Mouse (Mus musculus) limb, embryonic 11.5 days (tissue): ENCODE results near the gene Olfr1507. TPM values are rescaled to one million over a fixed set of nuclear protein-coding genes. Genes with fewer than 3 reads are reported as not detected.

ENCODE experiments used
- ATAC-seq: fragments of 200-750 bp; cut with Nextera tagmentation; 2 replicates; pipeline ENCODE4 v1.8.0; 2017; ENCODE audit warnings: low read depth; ENCODE audit not compliant: insufficient number of reproducible peaks, low FRiP score, low TSS enrichment
- DNase-seq: peaks from one replicate; pipeline ENCODE4 v3.0.0-alpha.2; 2015; ENCODE audit warnings: low spot score
- H3K27ac ChIP-seq: fragments of 300-500 bp; sonication (generic); replicated peaks from 2 replicates; pipeline ENCODE4 v1.5.1; 2014; ENCODE audit warnings: low read depth, mild to moderate bottlenecking, low read length
- H3K27me3 ChIP-seq: fragments of 300-500 bp; sonication (generic); 2 replicates; pipeline ENCODE4 v1.6.1; 2014; ENCODE audit warnings: mild to moderate bottlenecking, low read length, mixed read lengths; ENCODE audit not compliant: control insufficient read depth, insufficient read depth
- H3K36me3 ChIP-seq: fragments of 300-500 bp; sonication (generic); 2 replicates; pipeline ENCODE4 v1.6.1; 2014; ENCODE audit warnings: mild to moderate bottlenecking, low read length, moderate library complexity, mixed read lengths; ENCODE audit not compliant: control insufficient read depth, insufficient read depth
- H3K4me1 ChIP-seq: fragments of 300-500 bp; sonication (generic); 2 replicates; pipeline ENCODE4 v1.6.1; 2014; ENCODE audit warnings: low read length, mixed read lengths; ENCODE audit not compliant: control insufficient read depth, insufficient read depth
- H3K4me2 ChIP-seq: fragments of 300-500 bp; sonication (generic); 2 replicates; pipeline ENCODE4 v1.6.1; 2014; ENCODE audit warnings: low read depth, mild to moderate bottlenecking, moderate library complexity; ENCODE audit not compliant: severe bottlenecking
- H3K4me3 ChIP-seq: fragments of 300-500 bp; sonication (generic); 2 replicates; pipeline ENCODE4 v1.5.1; 2014; ENCODE audit warnings: low read depth, low read length
- H3K9ac ChIP-seq: fragments of 300-500 bp; sonication (generic); 2 replicates; pipeline ENCODE4 v1.6.1; 2014; ENCODE audit warnings: mild to moderate bottlenecking, low read length
- H3K9me3 ChIP-seq: fragments of 300-500 bp; sonication (generic); 2 replicates; pipeline ENCODE4 v1.6.1; 2016; ENCODE audit warnings: low read length; ENCODE audit not compliant: control insufficient read depth
- whole genome bisulfite sequencing: fragments of 180-500 bp; shearing (Covaris S2); extraction: QIAGEN DNeasy Blood & Tissue Kit; methylation state at CpG from one replicate; pipeline ENCODE4 v1.1.7; 2014; 5-methylcytosine and 5-hydroxymethylcytosine counted together
- polyA plus RNA-seq: library from polyadenylated mRNA; unstranded; fragments of >200 nt; fragmentation: Nextera tagmentation; extraction: Ambion mirVana; gene quantifications from 2 replicates; pipeline ENCODE4 v1.2.1, GENCODE M21; 2014

Gene Olfr1507
- not detected in 2 replicates for polyA plus RNA-seq

GRCm38 (mm10) chr14:52495516-52495915, at the start of gene Olfr1507:
Gene Olfr1507, minus strand, starts transcription at chr14:52495749.
- Histone ChIP-seq H3K36me3 (no peaks in the 10 kb centered on the region), H3K4me3 (no peak within 1 kb of the TSS), H3K9ac (no peak within 1 kb of the TSS), H3K27ac (no peak within 1 kb of the TSS), H3K9me3 (no peaks in the 10 kb centered on the region), H3K4me1 (no peaks in the 10 kb centered on the region), H3K4me2 (no peak within 1 kb of the TSS), H3K27me3 (no peaks in the 10 kb centered on the region)
- ATAC-seq = no peak
- 70% methylated on average over 4 of the region's 4 CpGs for WGBS
- no peak for DNase-seq

DNA sequence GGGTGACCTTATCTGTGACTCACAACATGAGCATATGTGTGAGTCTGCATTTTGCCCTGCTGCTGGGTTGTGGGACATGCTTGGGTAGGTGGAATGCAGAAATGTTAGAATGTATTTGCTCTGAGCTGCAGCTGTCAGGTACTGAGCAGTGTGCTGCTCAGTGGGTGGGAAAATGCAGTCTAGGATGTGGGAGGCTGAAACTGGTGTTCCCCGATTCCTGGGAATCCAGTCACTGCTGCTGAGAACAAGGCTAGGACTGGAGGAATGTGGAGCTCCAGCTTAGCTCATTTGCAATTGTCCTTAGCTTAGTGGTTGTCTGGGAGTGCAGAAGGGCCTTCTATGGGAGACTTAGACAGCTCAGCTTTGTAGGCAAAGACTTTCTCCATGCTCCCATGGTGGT, 37.8 kb upstream of the Olfr1507 start:
- Histone ChIP-seq H3K4me1 (no peaks in the 10 kb centered on the region), H3K4me3 (no peak overlapping the region), H3K27ac (no peak overlapping the region), H3K4me2 (no peak overlapping the region), H3K9me3 (peaks cover 3% of the 10 kb centered on the region; the same call in 1 of the 2 replicates), H3K27me3 (no peaks in the 10 kb centered on the region), H3K9ac (no peak overlapping the region), H3K36me3 (no peaks in the 10 kb centered on the region)
- 85% methylated on average over 1 of the region's 1 CpGs for WGBS
- no peak for DNase-seq
- ATAC-seq = no peak

GRCm38 (mm10) chr14:52524952-52525351, 29.4 kb upstream of the Olfr1507 start:
- Histone ChIP-seq H3K36me3 (no peaks in the 10 kb centered on the region), H3K27ac (no peak overlapping the region), H3K4me2 (no peak overlapping the region), H3K4me1 (no peaks in the 10 kb centered on the region), H3K9me3 (no peaks in the 10 kb centered on the region), H3K27me3 (no peaks in the 10 kb centered on the region), H3K4me3 (no peak overlapping the region), H3K9ac (no peak overlapping the region)
- WGBS = 88% methylated on average over 1 of the region's 1 CpGs
- ATAC-seq (no peak), DNase-seq (no peak)

- Histone ChIP-seq H3K4me1 (no peaks in the 10 kb centered on the region), H3K27ac (no peak within 1 kb of the TSS), H3K9me3 (no peaks in the 10 kb centered on the region), H3K4me3 (no peak within 1 kb of the TSS), H3K4me2 (no peak within 1 kb of the TSS), H3K27me3 (no peaks in the 10 kb centered on the region), H3K9ac (no peak within 1 kb of the TSS), H3K36me3 (no peaks in the 10 kb centered on the region)
- WGBS = 56% methylated on average over 2 of the region's 2 CpGs
- no peak for DNase-seq
- no peak for ATAC-seq
Measured at GRCm38 (mm10) chr14:52467395-52467794, 28.2 kb downstream of the Olfr1507 start, which contains the start of gene Olfr1508. Gene Olfr1508, minus strand, starts transcription at chr14:52467495.

- ATAC-seq (no peak), DNase-seq (no peak)
- no peak overlapping the region for H3K9ac ChIP-seq
- H3K36me3 ChIP-seq = no peaks in the 10 kb centered on the region
- H3K27ac ChIP-seq = no peak overlapping the region
- H3K4me2 ChIP-seq = no peak overlapping the region
- H3K27me3 ChIP-seq = no peaks in the 10 kb centered on the region
- H3K9me3 ChIP-seq = no peaks in the 10 kb centered on the region
- H3K4me1 ChIP-seq = no peaks in the 10 kb centered on the region
- WGBS = 78% methylated on average over 1 of the region's 1 CpGs
- H3K4me3 ChIP-seq = no peak overlapping the region
Measured at GRCm38 (mm10) chr14:52465738-52466137, 29.8 kb downstream of the Olfr1507 start.

GRCm38 (mm10) chr14:52461928-52462327, 33.6 kb downstream of the Olfr1507 start:
- no peaks in the 10 kb centered on the region for H3K36me3 ChIP-seq
- H3K27ac ChIP-seq = no peak overlapping the region
- H3K9me3 ChIP-seq = no peaks in the 10 kb centered on the region
- H3K9ac ChIP-seq = no peak overlapping the region
- no peaks in the 10 kb centered on the region for H3K27me3 ChIP-seq
- H3K4me1 ChIP-seq = no peaks in the 10 kb centered on the region
- H3K4me3 ChIP-seq = no peak overlapping the region
- H3K4me2 ChIP-seq = no peak overlapping the region
- no peak for ATAC-seq
- DNase-seq = no peak

- H3K27ac ChIP-seq = no peak overlapping the region
- H3K9me3 ChIP-seq = no peaks in the 10 kb centered on the region
- no peaks in the 10 kb centered on the region for H3K36me3 ChIP-seq
- H3K4me1 ChIP-seq = no peaks in the 10 kb centered on the region
- ATAC-seq (no peak), DNase-seq (no peak)
- H3K4me3 ChIP-seq = no peak overlapping the region
- no peaks in the 10 kb centered on the region for H3K27me3 ChIP-seq
- WGBS = 88% methylated on average over 8 of the region's 8 CpGs
- H3K9ac ChIP-seq = no peak overlapping the region
- no peak overlapping the region for H3K4me2 ChIP-seq
Measured at GRCm38 (mm10) chr14:52451138-52451537, 44.4 kb downstream of the Olfr1507 start.

DNA sequence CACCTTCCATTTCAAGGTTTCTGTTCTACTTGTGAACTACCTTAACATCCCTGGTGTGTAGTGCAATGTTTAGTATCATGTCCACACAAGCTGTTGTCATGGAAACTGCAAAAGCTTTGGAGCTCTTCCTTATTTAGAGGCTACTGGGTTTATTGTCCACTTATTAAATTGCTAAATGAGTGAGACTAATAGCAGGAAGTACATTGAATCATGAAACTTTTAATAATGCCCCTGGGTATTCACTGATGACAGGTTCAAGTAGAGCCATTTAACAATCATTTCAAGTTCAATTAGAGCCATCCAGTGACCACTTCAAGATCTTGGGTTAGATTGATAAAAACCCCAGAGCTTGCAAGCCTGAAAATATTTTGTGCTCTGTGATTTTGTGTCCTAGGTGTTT, 52.9 kb downstream of the Olfr1507 start, which contains the start of gene Olfr1509:
Gene Olfr1509 (plus strand): TSS at position 301 of the 400 bp plus-strand sequence.
- H3K4me1 ChIP-seq = no peaks in the 10 kb centered on the region
- no peak within 1 kb of the TSS for H3K27ac ChIP-seq
- H3K9me3 ChIP-seq = no peaks in the 10 kb centered on the region
- H3K4me3 ChIP-seq = no peak within 1 kb of the TSS
- no peak within 1 kb of the TSS for H3K4me2 ChIP-seq
- no peaks in the 10 kb centered on the region for H3K36me3 ChIP-seq
- H3K9ac ChIP-seq = no peak within 1 kb of the TSS
- ATAC-seq (no peak), DNase-seq (no peak)
- H3K27me3 ChIP-seq = no peaks in the 10 kb centered on the region
